ENCODE assay signal across 26 mouse cellular contexts in the genomic region with DNA sequence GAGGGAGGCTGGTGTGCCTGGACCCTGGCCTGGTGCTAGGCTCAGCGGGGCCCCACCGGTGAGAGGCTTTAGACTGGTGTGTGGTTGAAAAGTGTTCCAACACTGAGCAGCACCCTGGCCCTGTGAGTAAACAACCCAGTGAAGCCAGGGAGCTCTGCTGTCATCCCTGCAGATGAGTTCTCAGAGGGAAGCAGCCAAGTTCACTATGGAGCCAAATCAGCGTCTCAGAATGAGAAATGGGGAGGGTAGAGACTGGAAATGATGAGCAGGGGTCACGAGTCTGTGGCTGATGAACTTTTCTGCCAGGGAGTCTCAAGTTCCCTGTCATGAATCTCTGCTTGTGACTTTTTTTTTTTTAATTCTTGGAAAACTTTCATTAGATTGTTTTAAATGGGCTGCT. TPM values are rescaled to one million over a fixed set of nuclear protein-coding genes. Genes with fewer than 3 reads are reported as not detected.
"Had no signal": no experiment of that assay in that cellular context is flagged by ENCODE, and none has a peak within 500 bp of the region (broad histone marks: within the 10 kb centered on the region; RNA-seq: fewer than 3 reads in every experiment).

No protein-coding gene starts in this region.

- H3K9ac ChIP-seq: kidney, embryonic 15.5 days; limb, embryonic 13.5 days; liver, embryonic 12.5 days; liver, embryonic 15.5 days; neural tube, embryonic 13.5 days; stomach, embryonic 15.5 days had no signal

- ATAC-seq: liver, embryonic 12.5 days had no signal

- H3K27me3 ChIP-seq: kidney, embryonic 15.5 days; liver, embryonic 12.5 days; liver, embryonic 15.5 days; megakaryocyte, embryonic 14.5 days; stomach, embryonic 15.5 days had no signal

- DNase-seq: kidney, adult 11 months; kidney, adult 8-10 months; kidney, postnatal 10 days; kidney, postnatal 36 days; layer of hippocampus, postnatal 36 days; liver; lung, adult 18-20 months; lung, postnatal 36 days; midbrain, embryonic 14.5 days; retina, postnatal 1 day; right cerebral cortex, postnatal 25 days; spleen, adult 18-20 months; thymus, postnatal 25 days had no signal

- H3K4me2 ChIP-seq: kidney, embryonic 15.5 days; limb, embryonic 13.5 days; liver, embryonic 12.5 days; liver, embryonic 15.5 days; neural tube, embryonic 13.5 days; stomach, embryonic 15.5 days had no signal

- H3K27ac ChIP-seq: kidney, embryonic 15.5 days; left cerebral cortex, adult 2 months; limb, embryonic 10.5 days; limb, embryonic 13.5 days; liver, embryonic 12.5 days; liver, embryonic 15.5 days; midbrain, embryonic 10.5 days; neural tube, embryonic 13.5 days; stomach, embryonic 15.5 days had no signal

- H3K4me3 ChIP-seq: kidney, embryonic 15.5 days; left cerebral cortex, adult 2 months; limb, embryonic 10.5 days; limb, embryonic 13.5 days; liver, embryonic 12.5 days; liver, embryonic 15.5 days; megakaryocyte, embryonic 14.5 days; midbrain, embryonic 10.5 days; myocyte; neural tube, embryonic 13.5 days; stomach, embryonic 15.5 days had no signal

- H3K36me3 ChIP-seq: kidney, embryonic 15.5 days; limb, embryonic 10.5 days; limb, embryonic 13.5 days; liver, embryonic 12.5 days; liver, embryonic 15.5 days; midbrain, embryonic 10.5 days; neural tube, embryonic 13.5 days; stomach, embryonic 15.5 days had no signal

- H3K9me3 ChIP-seq: kidney, embryonic 15.5 days; limb, embryonic 10.5 days; limb, embryonic 13.5 days; liver, embryonic 12.5 days; liver, embryonic 15.5 days; midbrain, embryonic 10.5 days; neural tube, embryonic 13.5 days; stomach, embryonic 15.5 days had no signal

- H3K4me1 ChIP-seq: kidney, embryonic 15.5 days; limb, embryonic 13.5 days; liver, embryonic 12.5 days; liver, embryonic 15.5 days; megakaryocyte, embryonic 14.5 days; midbrain, embryonic 10.5 days; neural tube, embryonic 13.5 days; stomach, embryonic 15.5 days had no signal

RNA-seq across cellular contexts. Expression of a gene that starts 36.1 kb away (rescaled TPM):
- total RNA-seq: layer of hippocampus, postnatal 36 days; left cerebral cortex, adult 2 months; monocyte, adult 5-6 weeks; neutrophil, adult 5-6 weeks had no signal
- polyA plus RNA-seq: liver, embryonic 12.5 days; liver, embryonic 15.5 days had no signal
